Mouse (Mus musculus): Measurements from ENCODE around the gene Tnfrsf17.
A peak's percentile ranks its signal among the peaks of the same experiment; 100 is the strongest.
"Not testable (repeated sequence)": the region's sequence is repeated elsewhere in the genome, so short reads cannot be mapped to it uniquely, and the experiment has no call there.

Gene Tnfrsf17

GRCm38 (mm10) chr16:11313512-11313911, at the start of gene Tnfrsf17:
TSS of gene Tnfrsf17 (plus strand) at chr16:11313812.
- no peak for DNase-seq (ENCODE audit: low read depth in 2 of 2, low spot score in 2 of 2)

- no peak for DNase-seq (ENCODE audit: low read depth in 2 of 2, low spot score in 2 of 2)
Measured at GRCm38 (mm10) chr16:11266556-11266955, 47.1 kb upstream of the Tnfrsf17 start.

GRCm38 (mm10) chr16:11269808-11270207, 43.8 kb upstream of the Tnfrsf17 start:
- DNase-seq (ENCODE audit: low read depth in 2 of 2, low spot score in 2 of 2), result no peak

GRCm38 (mm10) chr16:11270642-11271041, 43.0 kb upstream of the Tnfrsf17 start:
- DNase-seq (ENCODE audit: low read depth in 2 of 2, low spot score in 2 of 2), result no peak

- no peak for DNase-seq (ENCODE audit: low read depth in 2 of 2, low spot score in 2 of 2)
Measured at GRCm38 (mm10) chr16:11271073-11271472, 42.5 kb upstream of the Tnfrsf17 start.

- no peak for DNase-seq (ENCODE audit: low read depth in 2 of 2, low spot score in 2 of 2)
Measured at GRCm38 (mm10) chr16:11276888-11277287, 36.7 kb upstream of the Tnfrsf17 start.

GRCm38 (mm10) chr16:11278778-11279177, 34.8 kb upstream of the Tnfrsf17 start:
- no peak for DNase-seq (ENCODE audit: low read depth in 2 of 2, low spot score in 2 of 2)

GRCm38 (mm10) chr16:11282655-11283232, 30.9 kb upstream of the Tnfrsf17 start:
- DNase-seq (ENCODE audit: low read depth in 2 of 2, low spot score in 2 of 2), result no peak

GRCm38 (mm10) chr16:11284881-11285280, 28.7 kb upstream of the Tnfrsf17 start:
- DNase-seq (ENCODE audit: low read depth in 2 of 2, low spot score in 2 of 2), result no peak

- DNase-seq (ENCODE audit: low read depth in 2 of 2, low spot score in 2 of 2), result no peak
Measured at GRCm38 (mm10) chr16:11285949-11286348, 27.7 kb upstream of the Tnfrsf17 start.

GRCm38 (mm10) chr16:11288873-11289272, 24.7 kb upstream of the Tnfrsf17 start:
- DNase-seq (ENCODE audit: low read depth in 2 of 2, low spot score in 2 of 2), result not testable (repeated sequence)

GRCm38 (mm10) chr16:11295583-11295982, 18.0 kb upstream of the Tnfrsf17 start:
- not testable (repeated sequence) for DNase-seq (ENCODE audit: low read depth in 2 of 2, low spot score in 2 of 2)

- not testable (repeated sequence) for DNase-seq (ENCODE audit: low read depth in 2 of 2, low spot score in 2 of 2)
Measured at GRCm38 (mm10) chr16:11297700-11298099, 15.9 kb upstream of the Tnfrsf17 start.

- no peak for DNase-seq (ENCODE audit: low read depth in 2 of 2, low spot score in 2 of 2)
Measured at GRCm38 (mm10) chr16:11303741-11304140, 9.9 kb upstream of the Tnfrsf17 start.

- DNase-seq (ENCODE audit: low read depth in 2 of 2, low spot score in 2 of 2), result no peak
Measured at GRCm38 (mm10) chr16:11305531-11305930, 8.1 kb upstream of the Tnfrsf17 start.

GRCm38 (mm10) chr16:11315786-11316320, 2.2 kb downstream of the Tnfrsf17 start:
- no peak for DNase-seq (ENCODE audit: low read depth in 2 of 2, low spot score in 2 of 2)

GRCm38 (mm10) chr16:11316748-11317147, 3.1 kb downstream of the Tnfrsf17 start:
- no peak for DNase-seq (ENCODE audit: low read depth in 2 of 2, low spot score in 2 of 2)

GRCm38 (mm10) chr16:11317324-11317723, 3.7 kb downstream of the Tnfrsf17 start:
- DNase-seq (ENCODE audit: low read depth in 2 of 2, low spot score in 2 of 2), result no peak

- DNase-seq (ENCODE audit: low read depth in 2 of 2, low spot score in 2 of 2), result peak; percentile 96 to 97
Measured at GRCm38 (mm10) chr16:11322409-11323323, 9.1 kb downstream of the Tnfrsf17 start, which contains the start of gene Snx29. TSS of gene Snx29 (plus strand) at chr16:11322908.

GRCm38 (mm10) chr16:11323324-11324051, 9.9 kb downstream of the Tnfrsf17 start:
- DNase-seq (ENCODE audit: low read depth in 2 of 2, low spot score in 2 of 2), result peak; percentile 2 to 7

GRCm38 (mm10) chr16:11330081-11330800, 16.6 kb downstream of the Tnfrsf17 start:
- no peak for DNase-seq (ENCODE audit: low read depth in 2 of 2, low spot score in 2 of 2)
